Mouse (Mus musculus) bone marrow, adult 2 months (tissue): ENCODE results near the gene Nkd2.

ENCODE experiments used
- CTCF ChIP-seq: fragments of 200-500 bp; IDR thresholded peaks from 2 replicates; pipeline ENCODE4 v1.5.1; 2011; ENCODE audit warnings: low read length, control low read depth; ENCODE audit not compliant: control insufficient read depth, insufficient read depth
- POLR2A ChIP-seq: fragments of 200-500 bp; IDR thresholded peaks from 2 replicates; pipeline ENCODE4 v1.6.1; 2011; ENCODE audit warnings: low read depth, mild to moderate bottlenecking, control low read depth, low read length, borderline replicate concordance; ENCODE audit not compliant: control insufficient read depth

DNA sequence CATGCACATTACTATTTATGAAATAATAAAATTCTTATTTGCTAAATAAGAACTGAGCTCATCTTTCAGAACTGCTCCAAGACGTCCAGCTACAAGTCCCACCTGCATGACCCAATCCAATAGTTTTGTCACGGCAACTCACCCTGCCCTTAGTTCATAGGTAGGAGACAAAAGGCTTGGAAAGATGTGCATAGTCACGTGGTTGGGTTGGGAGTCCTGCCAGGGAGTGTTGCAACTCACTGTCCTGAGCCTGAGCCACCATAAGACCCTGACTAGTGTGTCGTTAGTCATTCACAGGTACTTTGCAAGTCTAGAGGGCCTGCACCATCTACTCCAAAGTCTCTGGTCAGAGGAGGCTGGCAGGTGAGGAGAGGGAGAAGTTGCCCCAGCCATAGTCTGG, 38.6 kb upstream of the Nkd2 start:
- no peak for TF ChIP-seq CTCF
- TF ChIP-seq POLR2A = no peak
